Mouse (Mus musculus) limb, embryonic 14.5 days (tissue): Measurements from ENCODE around the gene Aurka. TPM values are rescaled to one million over a fixed set of nuclear protein-coding genes. Genes with fewer than 3 reads are reported as not detected.

Source experiments
- ATAC-seq: fragments of 200-750 bp; cut with Nextera tagmentation; 2 replicates; pipeline ENCODE4 v1.8.0; 2017; ENCODE audit warnings: low read depth, moderate number of reproducible peaks, moderate TSS enrichment; ENCODE audit not compliant: low FRiP score
- DNase-seq: peaks from one replicate; pipeline ENCODE4 v3.0.0-alpha.2; 2015; ENCODE audit warnings: low spot score
- H3K27ac ChIP-seq: fragments of 300-500 bp; sonication (generic); replicated peaks from 2 replicates; pipeline ENCODE4 v1.5.1; 2014; ENCODE audit warnings: low read depth, mild to moderate bottlenecking, low read length, moderate library complexity, mixed read lengths
- H3K27me3 ChIP-seq: fragments of 300-500 bp; sonication (generic); 2 replicates; pipeline ENCODE4 v1.6.1; 2014; ENCODE audit warnings: low read length, mixed read lengths; ENCODE audit not compliant: control insufficient read depth, insufficient read depth
- H3K36me3 ChIP-seq: fragments of 300-500 bp; sonication (generic); 2 replicates; pipeline ENCODE4 v1.6.1; 2014; ENCODE audit warnings: mild to moderate bottlenecking, low read length, moderate library complexity, mixed read lengths; ENCODE audit not compliant: control insufficient read depth, insufficient read depth
- H3K4me1 ChIP-seq: fragments of 300-500 bp; sonication (generic); 2 replicates; pipeline ENCODE4 v1.6.1; 2014; ENCODE audit warnings: antibody characterized with exemption, low read length, mixed read lengths; ENCODE audit not compliant: control insufficient read depth, insufficient read depth
- H3K4me2 ChIP-seq: fragments of 300-500 bp; sonication (generic); replicated peaks from 2 replicates; pipeline ENCODE4 v1.6.1; 2014; ENCODE audit warnings: low read depth, mild to moderate bottlenecking, low read length, moderate library complexity; ENCODE audit not compliant: severe bottlenecking
- H3K4me3 ChIP-seq: fragments of 300-500 bp; sonication (generic); replicated peaks from 2 replicates; pipeline ENCODE4 v1.5.1; 2014; ENCODE audit warnings: low read length
- H3K9ac ChIP-seq: fragments of 300-500 bp; sonication (generic); 2 replicates; pipeline ENCODE4 v1.6.1; 2014; ENCODE audit warnings: mild to moderate bottlenecking, low read depth, low read length, moderate library complexity; ENCODE audit not compliant: severe bottlenecking
- H3K9me3 ChIP-seq: fragments of 300-500 bp; sonication (generic); 2 replicates; pipeline ENCODE4 v1.6.1; 2016; ENCODE audit warnings: low read length; ENCODE audit not compliant: control insufficient read depth
- POLR2A ChIP-seq: fragments of 200-500 bp; IDR thresholded peaks from 2 replicates; pipeline ENCODE4 v1.8.0; 2012; ENCODE audit warnings: inconsistent platforms, mild to moderate bottlenecking, moderate library complexity, borderline replicate concordance; ENCODE audit not compliant: insufficient read depth, insufficient read length; ENCODE audit errors: extremely low read depth
- WGBS: fragments of 180-500 bp; shearing (Covaris S2); extraction: QIAGEN DNeasy Blood & Tissue Kit; methylation state at CpG from one replicate; pipeline ENCODE4 v1.1.7; 2014; 5-methylcytosine and 5-hydroxymethylcytosine counted together
- polyA plus RNA-seq, 2 experiments: library from polyadenylated mRNA; depleted of rRNA in 1 of 2; stranded (reverse) in 1 of 2; unstranded in 1 of 2; fragments of >200 nt; fragmentation: Nextera tagmentation in 1 of 2; extraction: Ambion mirVana in 1 of 2; gene quantifications; 2 replicates each; pipeline versions ENCODE4 v1.2.1 to v1.2.3; 2012 to 2014

The Aurka gene
- polyA plus RNA-seq, 2 experiments, result 58.7 to 85.3 TPM

GRCm38 (mm10) chr2:172384715-172385114, 14.4 kb upstream of the Aurka start:
- ATAC-seq (no peak), DNase-seq (no peak)
- H3K27ac ChIP-seq, result no peak overlapping the region
- no peak overlapping the region for H3K4me2 ChIP-seq
- H3K4me1 ChIP-seq, result no peaks in the 10 kb centered on the region
- no peak overlapping the region for H3K4me3 ChIP-seq
- peaks cover 31% of the 10 kb centered on the region for H3K36me3 ChIP-seq
- whole genome bisulfite sequencing, result 89% methylated on average over 3 of the region's 3 CpGs
- no peaks in the 10 kb centered on the region for H3K27me3 ChIP-seq
- H3K9me3 ChIP-seq, result no peaks in the 10 kb centered on the region
- TF ChIP-seq POLR2A, result no peak
- no peak overlapping the region for H3K9ac ChIP-seq

- WGBS, result 87% methylated on average over 12 of the region's 12 CpGs
- ATAC-seq, result no peak
- H3K4me3 ChIP-seq, result no peak overlapping the region
- no peak overlapping the region for H3K9ac ChIP-seq
- no peak overlapping the region for H3K27ac ChIP-seq
- H3K36me3 ChIP-seq, result peaks cover 59% of the 10 kb centered on the region
- no peaks in the 10 kb centered on the region for H3K27me3 ChIP-seq
- H3K4me1 ChIP-seq, result no peaks in the 10 kb centered on the region
- H3K9me3 ChIP-seq, result no peaks in the 10 kb centered on the region
- TF ChIP-seq POLR2A, result no peak
- H3K4me2 ChIP-seq, result no peak overlapping the region
- no peak for DNase-seq
Observed at GRCm38 (mm10) chr2:172381898-172382297, 11.6 kb upstream of the Aurka start.

GRCm38 (mm10) chr2:172381341-172381740, 11.0 kb upstream of the Aurka start:
- H3K4me3 ChIP-seq, result no peak overlapping the region
- ATAC-seq (no peak), DNase-seq (no peak)
- H3K27ac ChIP-seq, result no peak overlapping the region
- H3K9me3 ChIP-seq, result no peaks in the 10 kb centered on the region
- H3K4me2 ChIP-seq, result no peak overlapping the region
- no peaks in the 10 kb centered on the region for H3K4me1 ChIP-seq
- no peak for TF ChIP-seq POLR2A
- peaks cover 64% of the 10 kb centered on the region for H3K36me3 ChIP-seq
- H3K9ac ChIP-seq, result no peak overlapping the region
- H3K27me3 ChIP-seq, result no peaks in the 10 kb centered on the region
- WGBS, result 93% methylated on average over 11 of the region's 11 CpGs

GRCm38 (mm10) chr2:172380513-172380912, 10.2 kb upstream of the Aurka start:
- no peak for ATAC-seq
- Histone ChIP-seq H3K4me2 (no peak overlapping the region), H3K27me3 (no peaks in the 10 kb centered on the region), H3K4me1 (no peaks in the 10 kb centered on the region), H3K9ac (no peak overlapping the region), H3K36me3 (peaks cover 72% of the 10 kb centered on the region), H3K4me3 (no peak overlapping the region), H3K9me3 (no peaks in the 10 kb centered on the region), H3K27ac (no peak overlapping the region)
- no peak for TF ChIP-seq POLR2A
- DNase-seq, result no peak
- WGBS, result 96% methylated on average over 17 of the region's 17 CpGs

GRCm38 (mm10) chr2:172378332-172378731, 8.0 kb upstream of the Aurka start:
- 76% methylated on average over 7 of the region's 7 CpGs for WGBS
- DNase-seq, result no peak
- no peak for TF ChIP-seq POLR2A

GRCm38 (mm10) chr2:172376999-172377515, 6.7 kb upstream of the Aurka start:
- ATAC-seq, result no peak
- peaks cover 93% of the 10 kb centered on the region for H3K36me3 ChIP-seq
- H3K4me2 ChIP-seq, result no peak overlapping the region
- DNase-seq, result no peak
- no peak for TF ChIP-seq POLR2A
- 60% methylated on average over 5 of the region's 5 CpGs for WGBS
- H3K27ac ChIP-seq, result no peak overlapping the region
- H3K27me3 ChIP-seq, result no peaks in the 10 kb centered on the region
- H3K4me1 ChIP-seq, result peaks cover 1% of the 10 kb centered on the region
- H3K4me3 ChIP-seq, result no peak overlapping the region
- no peaks in the 10 kb centered on the region for H3K9me3 ChIP-seq
- H3K9ac ChIP-seq, result no peak overlapping the region

More at GRCm38 (mm10) chr2:172378332-172378731, 8.0 kb upstream of the Aurka start:
- no peaks in the 10 kb centered on the region for H3K4me1 ChIP-seq
- no peak overlapping the region for H3K4me3 ChIP-seq
- no peaks in the 10 kb centered on the region for H3K27me3 ChIP-seq
- H3K27ac ChIP-seq, result no peak overlapping the region
- ATAC-seq, result no peak
- no peak overlapping the region for H3K9ac ChIP-seq
- no peaks in the 10 kb centered on the region for H3K9me3 ChIP-seq
- H3K36me3 ChIP-seq, result peaks cover 91% of the 10 kb centered on the region
- no peak overlapping the region for H3K4me2 ChIP-seq
